Mouse (Mus musculus) kidney, adult 2 months (tissue): ENCODE data around the gene Fam241a.
A peak's percentile ranks its signal among the peaks of the same experiment; 100 is the strongest.

Source experiments
- CTCF ChIP-seq: fragments of 200-500 bp; conservative IDR thresholded peaks from 2 replicates; pipeline ENCODE4 v1.5.1; 2011; ENCODE audit warnings: low read depth, mild to moderate bottlenecking, control low read depth, low read length, moderate library complexity, mixed read lengths; ENCODE audit not compliant: insufficient read depth, insufficient read length
- POLR2A ChIP-seq: fragments of 200-500 bp; IDR thresholded peaks from one replicate; pipeline ENCODE4 v1.6.1; 2011; ENCODE audit warnings: low read depth, low read length, control low read depth

DNA sequence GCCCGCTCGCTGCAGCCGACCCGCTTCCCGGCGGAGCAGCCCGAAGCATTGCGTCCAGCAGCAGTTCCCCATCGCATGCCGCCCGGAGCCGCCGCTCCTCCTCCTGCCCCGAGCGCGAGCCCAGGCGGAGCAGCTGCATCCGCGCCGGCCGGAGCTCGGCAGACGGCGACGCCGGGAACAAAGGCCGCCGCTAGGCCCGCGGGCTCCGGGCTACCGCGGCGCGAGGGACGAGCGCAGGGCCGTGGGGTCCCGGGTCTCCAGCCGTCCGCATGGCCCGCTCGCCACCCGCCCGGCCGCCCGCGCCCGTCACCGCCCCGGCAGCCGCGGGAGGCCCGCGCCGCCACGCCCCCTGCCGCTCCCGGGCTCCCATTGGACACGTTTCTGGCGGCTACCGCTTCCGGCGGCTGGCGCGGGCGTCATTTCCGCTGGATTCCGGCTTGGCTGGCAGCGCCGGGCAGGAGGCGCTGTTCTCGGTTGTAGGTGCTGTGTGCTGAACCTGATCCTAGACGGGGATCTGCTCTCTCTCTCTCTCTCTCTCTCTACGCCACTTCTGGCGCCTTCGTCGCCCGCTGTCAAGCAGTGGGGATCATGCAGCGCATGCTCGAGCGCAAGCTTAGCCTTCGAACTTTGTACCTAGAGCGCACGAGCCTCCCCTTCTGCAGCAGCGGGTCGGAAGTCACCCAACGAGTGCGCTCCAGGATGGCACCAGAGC lies 58.8 kb downstream of the Fam241a start, which contains the start of gene Ap1ar:
- TF ChIP-seq CTCF (peak; percentile 55), POLR2A (peak; percentile 67)
